Mouse (Mus musculus) skeletal muscle tissue, postnatal 0 days (tissue): ENCODE data around the gene Ninj1. TPM values are rescaled to one million over a fixed set of nuclear protein-coding genes. Genes with fewer than 3 reads are reported as not detected.

Source experiments
- polyA plus RNA-seq: library from polyadenylated mRNA; unstranded; fragments of >200 nt; fragmentation: Nextera tagmentation; extraction: Ambion mirVana; gene quantifications from 2 replicates; pipeline ENCODE4 v1.2.1, GENCODE M21; 2015

Ninj1 gene
- 58.8 and 62.0 TPM in 2 replicates for polyA plus RNA-seq

DNA sequence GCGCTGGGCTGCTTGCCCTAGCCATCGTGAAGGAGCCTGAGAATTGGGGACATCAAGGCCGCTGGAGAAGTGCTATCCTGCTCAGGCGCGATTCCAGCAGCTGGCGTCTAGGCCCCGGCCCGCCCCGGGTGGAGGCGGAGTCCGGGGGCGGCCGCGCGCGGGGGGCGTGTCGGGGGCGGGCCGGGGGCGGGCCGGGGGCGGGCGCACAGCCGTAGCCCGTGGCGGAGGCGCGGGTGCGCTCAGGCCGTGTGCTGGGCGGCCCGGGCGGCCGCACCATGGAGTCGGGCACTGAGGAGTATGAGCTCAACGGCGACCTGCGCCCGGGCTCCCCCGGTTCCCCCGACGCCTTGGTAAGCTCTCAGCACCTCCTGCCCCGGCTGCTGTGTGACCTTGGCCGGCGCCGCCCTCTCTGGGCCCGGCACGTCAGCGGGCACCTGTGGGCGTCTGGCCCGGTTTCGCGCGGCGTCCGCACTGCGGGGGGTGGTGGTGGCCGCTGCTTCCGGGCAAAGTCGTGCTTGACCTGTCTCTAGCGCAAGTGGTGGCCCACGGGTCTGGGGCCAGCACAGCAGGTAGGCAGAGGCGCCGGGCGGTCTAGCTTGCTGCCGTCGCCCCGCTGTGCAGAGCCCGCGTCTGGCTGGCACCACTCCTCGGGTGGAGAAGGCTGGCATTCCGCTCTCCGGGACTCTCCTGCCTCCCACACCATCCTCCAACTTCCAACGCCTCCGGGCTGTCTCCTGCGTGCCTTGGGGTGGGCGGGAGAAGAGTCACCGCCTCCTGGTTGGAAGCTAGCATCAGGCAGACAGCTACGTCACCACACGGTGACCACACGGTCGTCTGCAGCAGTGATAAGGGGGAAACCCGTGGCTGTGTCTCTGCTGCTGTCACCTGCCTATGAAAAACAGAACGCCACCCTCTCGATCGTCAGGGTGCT is at the start of gene Ninj1:
Ninj1 (plus strand) TSS at position 198 of the 931 bp plus-strand sequence.

DNA sequence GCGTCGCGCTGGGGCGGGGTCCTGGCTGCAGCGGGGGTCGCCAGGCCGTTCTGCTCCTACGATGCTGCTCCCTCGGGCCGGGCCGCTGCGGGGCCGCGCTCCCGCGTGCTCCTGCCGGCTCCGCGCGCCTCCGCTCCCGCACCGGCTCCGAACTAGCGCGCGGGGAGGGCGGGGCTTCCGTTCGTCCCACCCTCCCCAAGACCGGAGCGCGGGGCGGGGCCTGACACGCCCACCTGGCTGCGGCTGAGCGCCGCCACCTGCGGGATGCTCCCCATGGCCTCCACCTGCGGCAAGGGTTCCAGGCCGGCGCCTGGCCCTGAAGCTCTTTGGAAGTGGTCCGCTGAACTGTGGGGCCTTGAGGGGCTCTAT is 39.4 kb upstream of the Ninj1 start, which contains the start of gene Wnk2:
Wnk2 (minus strand) TSS at position 157 of the 369 bp plus-strand sequence.

DNA sequence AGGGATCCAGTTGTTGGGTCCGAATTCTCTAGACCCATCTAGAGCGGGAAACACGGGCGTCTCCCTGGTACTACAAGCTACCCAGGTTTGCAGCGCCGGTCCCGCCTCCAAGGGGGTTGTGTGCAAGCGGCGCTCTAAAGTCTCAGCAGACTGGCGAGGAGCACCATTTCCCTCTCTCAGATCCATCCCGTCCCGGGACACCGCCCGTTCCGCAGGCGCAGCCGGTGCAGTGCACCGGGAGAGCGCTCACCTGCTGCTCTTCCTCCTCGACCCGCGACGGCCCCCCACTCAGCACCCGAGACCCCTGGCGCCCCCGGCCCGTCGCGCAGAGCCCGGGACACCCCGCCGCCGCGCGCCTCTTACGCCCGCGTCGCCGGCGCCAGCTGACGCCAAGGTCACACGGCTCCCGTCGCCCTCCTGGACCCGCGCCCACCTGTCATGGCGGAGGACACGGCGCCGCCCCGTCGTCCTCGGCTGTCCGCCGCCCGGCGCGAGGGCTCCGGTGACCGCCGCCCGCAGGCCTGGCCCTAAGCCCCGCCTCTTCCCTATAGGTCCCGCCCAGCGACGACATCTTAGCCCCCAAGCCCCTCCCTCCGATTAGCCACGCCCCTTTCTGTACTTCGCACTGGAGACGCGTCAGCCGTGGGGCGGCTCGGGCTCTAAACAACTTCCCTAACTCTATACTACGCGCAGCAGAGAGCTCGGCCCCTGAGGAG is 28.4 kb downstream of the Ninj1 start, which contains the start of gene Card19:
Card19 (minus strand) TSS at position 534 of the 716 bp plus-strand sequence.

Other genes starting within 250 kb of the Ninj1 start
- gene Fam120a, start 219.5 kb upstream of the Ninj1 start, polyA plus RNA-seq: 15.0 and 15.4 TPM in 2 replicates
- gene Wnk2, start 39.5 kb upstream of the Ninj1 start, polyA plus RNA-seq: 3.9 and 5.2 TPM in 2 replicates
- gene Card19, start 28.6 kb downstream of the Ninj1 start, polyA plus RNA-seq: 97.6 and 99.6 TPM in 2 replicates
- gene Susd3, start 61.2 kb downstream of the Ninj1 start, polyA plus RNA-seq: 1.0 and 1.3 TPM in 2 replicates
- gene Fgd3, start 132.8 kb downstream of the Ninj1 start, polyA plus RNA-seq: 0.05 and 0.19 TPM in 2 replicates
- gene Bicd2, start 154.1 kb downstream of the Ninj1 start, polyA plus RNA-seq: 20.2 and 20.9 TPM in 2 replicates
- 8.5 and 8.6 TPM in 2 replicates for gene Ippk, start 233.8 kb downstream of the Ninj1 start, polyA plus RNA-seq